Mouse (Mus musculus) thymus, postnatal 0 days (tissue): Measurements from ENCODE around the gene Cdh22. TPM values are rescaled to one million over a fixed set of nuclear protein-coding genes. Genes with fewer than 3 reads are reported as not detected.

Experiments used
- DNase-seq: peaks from one replicate; pipeline ENCODE4 v3.0.0-alpha.2; 2015; ENCODE audit warnings: low spot score
- polyA plus RNA-seq: library from polyadenylated mRNA; unstranded; fragments of >200 nt; fragmentation: Nextera tagmentation; extraction: Ambion mirVana; gene quantifications from 2 replicates; pipeline ENCODE4 v1.2.1, GENCODE M21; 2015

Gene Cdh22
- polyA plus RNA-seq, 1 experiment from 2014 or later, result 0.14 TPM

DNA sequence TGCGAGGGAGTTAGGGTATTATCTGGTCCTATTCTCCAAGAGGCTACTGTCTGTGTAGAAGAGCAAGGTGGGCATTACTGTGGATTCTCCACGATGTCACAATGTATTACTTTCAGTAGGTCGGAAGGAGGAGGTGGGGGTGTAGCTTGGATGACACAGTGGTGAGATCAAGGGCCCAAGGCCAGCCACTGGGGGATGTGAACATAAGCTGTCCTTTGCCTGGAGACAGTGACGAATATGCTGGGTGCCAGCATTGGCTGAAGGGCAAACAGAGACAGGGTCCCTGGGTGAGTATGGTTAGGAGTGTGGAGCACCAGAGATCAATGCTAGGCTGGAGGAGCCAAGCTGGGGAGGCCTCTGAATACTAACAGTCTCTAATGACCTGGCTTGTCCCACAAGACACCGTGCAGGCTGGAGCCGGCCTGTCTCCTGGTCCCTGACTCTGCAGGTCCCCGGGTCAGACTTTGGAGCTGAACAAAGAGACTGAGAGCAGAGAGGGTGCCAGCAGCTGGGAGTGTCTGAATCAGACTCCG lies 143.2 kb downstream of the Cdh22 start:
- no peak for DNase-seq

DNA sequence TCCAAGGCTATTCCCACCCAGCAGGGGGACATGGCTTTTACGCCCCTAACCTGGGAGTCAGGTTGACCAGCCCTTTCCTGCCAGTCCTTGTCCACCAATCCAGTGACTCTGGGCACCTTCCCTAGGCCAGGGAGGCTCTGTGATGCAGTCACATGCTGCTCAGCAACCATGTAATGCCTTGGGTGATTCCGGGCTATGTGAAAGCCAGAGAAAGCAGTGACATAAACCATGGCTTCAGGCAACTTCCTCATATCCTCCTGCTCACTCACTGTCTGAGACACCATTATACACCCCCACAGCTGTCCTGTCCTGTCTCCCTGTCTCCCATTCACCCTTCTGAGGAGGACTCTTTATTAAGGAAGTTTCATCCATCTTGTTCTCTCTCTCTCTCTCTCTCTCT lies 144.0 kb downstream of the Cdh22 start, which contains the start of gene 1700025C18Rik:
1700025C18Rik (minus strand) TSS at position 101 of the 400 bp plus-strand sequence.
- no peak for DNase-seq

DNA sequence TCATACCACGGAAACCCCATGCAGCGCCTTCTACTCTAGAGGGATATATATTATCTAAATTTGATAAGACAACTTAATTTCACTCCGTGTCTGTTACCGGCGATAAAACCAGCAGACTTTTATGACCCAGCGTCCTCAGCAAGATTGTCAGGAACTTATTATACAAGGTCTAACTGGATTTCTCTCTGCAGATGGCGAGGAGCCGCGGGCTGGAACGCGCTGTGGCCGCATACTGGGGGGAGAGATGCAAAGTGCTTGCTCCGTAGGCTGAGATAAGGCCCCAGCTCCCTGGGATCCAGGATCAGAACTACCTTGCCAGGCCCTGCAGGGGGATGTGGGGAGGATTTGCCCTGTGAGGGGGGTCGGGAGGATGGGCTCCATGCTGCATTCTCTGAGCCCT lies 145.2 kb downstream of the Cdh22 start:
- DNase-seq, result no peak

DNA sequence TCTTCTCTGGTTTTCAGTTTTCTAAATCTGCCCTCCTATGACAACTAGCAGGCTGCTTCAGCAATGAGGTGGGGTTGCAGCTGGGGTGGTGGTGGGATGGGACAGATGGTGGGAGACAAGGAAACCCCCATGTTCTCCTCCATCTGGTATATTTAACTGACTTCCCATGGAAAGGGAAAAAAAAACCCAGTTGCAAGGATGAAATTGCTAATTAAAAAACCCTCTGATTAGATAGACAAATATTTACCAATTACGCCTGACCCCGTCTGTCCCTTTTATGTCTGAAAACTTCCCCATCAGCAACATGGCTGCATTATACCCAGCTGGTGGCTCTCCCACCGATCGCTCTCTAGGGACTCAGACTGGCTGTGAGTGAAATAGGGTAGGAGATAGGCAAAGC lies 148.0 kb downstream of the Cdh22 start:
- DNase-seq, result no peak

DNA sequence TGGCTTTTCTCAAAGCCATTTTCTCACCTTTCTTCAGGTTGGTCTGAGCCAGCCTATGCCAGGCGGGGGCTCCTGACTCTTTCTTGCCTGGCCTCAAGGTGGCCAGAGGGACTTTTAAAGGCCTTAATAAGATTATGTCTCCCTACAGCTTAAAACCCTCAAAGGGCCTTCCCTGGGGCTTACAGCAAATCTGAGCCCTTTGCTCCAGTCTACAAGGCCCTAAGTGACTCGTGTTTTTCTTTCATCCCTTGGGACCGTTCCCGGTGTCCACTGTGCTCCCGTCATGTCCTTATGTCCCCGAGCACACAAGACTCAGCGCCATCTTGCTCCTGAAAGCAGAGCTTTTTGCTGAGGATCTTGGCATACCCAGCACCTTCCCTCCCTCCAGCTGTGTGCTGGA lies 153.4 kb downstream of the Cdh22 start:
- no peak for DNase-seq

DNA sequence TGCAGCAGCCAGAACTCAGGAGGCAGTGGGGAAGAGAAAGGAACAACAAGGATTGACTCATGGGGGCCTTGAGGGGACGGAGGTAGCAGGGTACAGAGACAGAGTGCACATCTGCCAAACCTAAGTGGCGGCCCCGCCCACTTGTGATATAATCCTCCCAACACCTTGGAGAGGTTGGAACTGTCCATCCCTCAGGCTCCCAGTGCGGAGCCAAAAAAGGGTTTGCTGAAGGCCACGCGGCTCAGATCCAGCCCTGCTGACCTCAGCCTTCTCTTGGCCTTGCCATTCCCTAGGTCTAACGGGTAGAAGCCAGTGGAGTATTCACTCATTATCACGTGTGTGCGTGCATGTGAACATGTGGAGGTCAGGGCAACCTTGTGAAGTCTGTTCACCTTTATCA lies 154.0 kb downstream of the Cdh22 start:
- no peak for DNase-seq

DNA sequence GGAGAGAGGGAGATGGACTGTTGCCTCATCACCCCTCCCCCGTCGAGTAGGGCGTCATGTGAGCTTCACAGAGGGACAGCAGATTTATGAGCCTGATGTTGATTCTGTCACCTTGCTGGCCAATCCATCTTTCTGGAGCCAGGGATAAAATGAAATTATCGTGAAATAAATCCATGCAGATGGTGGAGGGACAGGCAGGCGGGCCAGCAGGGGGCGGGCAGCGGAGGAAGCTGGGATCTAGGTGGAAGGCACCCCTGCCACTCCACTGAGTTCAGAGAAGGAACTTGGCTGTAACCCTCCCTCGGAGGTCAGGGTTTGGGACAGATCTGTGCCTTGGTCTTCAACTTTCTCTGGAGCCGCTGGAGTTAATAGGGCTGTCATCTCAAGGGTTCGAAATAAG lies 156.0 kb downstream of the Cdh22 start:
- no peak for DNase-seq

DNA sequence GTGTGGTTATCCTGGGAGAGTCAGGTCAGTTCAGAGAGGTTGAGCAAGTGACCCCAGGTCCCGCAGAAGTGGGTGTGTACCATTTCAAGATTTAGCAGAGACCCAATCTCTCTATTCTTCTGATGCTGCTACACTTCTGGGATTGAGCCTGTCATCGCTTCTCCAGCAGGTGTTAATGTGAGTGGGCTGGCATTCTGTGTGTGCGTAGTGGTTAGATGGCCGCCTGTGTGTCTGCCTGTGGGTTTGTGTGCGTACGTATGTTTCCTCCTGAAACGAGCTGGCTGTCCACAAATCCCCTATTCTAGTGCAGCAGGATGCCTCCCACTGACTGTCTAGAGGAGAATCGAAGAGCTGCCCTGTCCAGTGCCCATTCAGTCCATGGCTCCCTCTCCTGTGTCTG lies 156.6 kb downstream of the Cdh22 start:
- no peak for DNase-seq

DNA sequence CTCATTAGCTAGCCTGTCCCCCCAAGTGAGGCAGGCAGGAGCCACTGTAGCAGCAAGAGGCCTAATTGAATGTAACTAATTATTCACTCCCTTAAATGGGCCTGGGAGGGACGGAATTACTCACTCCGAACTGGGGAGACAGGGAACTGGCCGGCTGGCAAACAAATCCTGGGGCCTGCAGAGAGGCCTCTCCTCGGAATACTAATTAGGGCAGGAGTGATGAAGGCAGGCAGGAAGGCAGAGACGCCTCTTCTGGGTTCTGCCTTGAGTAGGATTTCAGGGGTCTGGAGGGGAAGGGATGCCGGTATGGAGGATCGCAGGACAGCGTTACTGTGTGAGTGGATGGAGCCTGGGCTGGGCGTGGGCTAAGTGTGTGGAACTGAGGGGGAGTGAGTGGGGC lies 157.6 kb downstream of the Cdh22 start:
- no peak for DNase-seq

DNA sequence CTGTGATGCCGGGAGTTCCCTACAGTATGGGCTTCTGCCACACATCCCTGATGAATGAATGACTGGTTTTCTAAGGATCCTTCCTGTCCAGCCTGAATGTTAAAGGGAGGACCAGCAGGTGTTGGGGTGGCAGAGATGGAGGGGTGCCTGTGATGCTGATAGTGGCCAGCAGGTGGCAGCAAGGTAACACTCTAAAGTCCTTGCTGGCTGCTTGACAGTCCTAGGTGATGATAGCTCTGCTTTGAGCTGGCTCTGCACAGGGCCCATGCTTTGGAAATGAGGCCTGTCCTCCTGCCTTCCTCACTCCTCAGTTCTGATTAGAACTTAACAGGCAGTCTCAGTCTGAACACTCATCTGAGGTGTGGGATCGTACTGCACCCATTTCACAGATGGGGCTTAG lies 159.7 kb downstream of the Cdh22 start:
- DNase-seq, result peak; percentile 64

DNA sequence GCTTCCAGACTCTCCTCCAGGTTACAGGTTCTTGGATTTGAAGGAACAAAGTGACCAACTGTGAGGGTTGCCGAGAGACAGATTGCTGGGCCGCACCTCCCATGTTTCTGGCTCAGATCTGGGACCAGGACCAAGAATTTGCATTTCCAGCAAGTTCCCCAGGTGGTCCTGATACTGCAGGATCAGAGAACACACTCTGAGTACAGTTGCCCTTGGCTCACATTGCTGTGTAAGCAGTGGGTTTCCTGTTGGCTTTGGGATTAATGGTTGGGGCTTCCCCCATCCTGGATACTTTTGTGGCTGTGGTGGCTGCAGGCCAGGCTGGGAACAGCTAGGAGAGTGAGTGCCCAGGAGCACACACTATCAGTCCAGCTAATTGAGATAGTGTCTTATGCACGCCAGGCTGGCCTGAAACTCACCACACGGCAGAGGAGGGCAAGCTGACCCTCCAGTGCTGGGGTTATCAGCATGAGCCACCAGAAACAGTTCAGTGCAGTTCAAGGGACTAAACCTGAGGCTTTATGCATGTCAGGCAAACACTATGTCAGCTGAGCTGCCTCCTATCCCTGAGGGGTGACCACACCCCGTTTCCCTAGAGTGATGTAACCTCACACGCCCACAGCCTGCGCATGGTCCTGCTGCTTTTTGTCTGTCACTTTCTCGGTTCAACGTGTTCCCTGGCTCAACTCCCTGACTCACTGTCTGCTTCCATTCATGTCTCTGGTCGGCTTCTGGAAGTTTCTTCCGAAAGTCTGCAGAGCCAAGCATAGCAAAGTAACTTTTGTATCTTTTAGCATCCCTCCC lies 160.4 kb downstream of the Cdh22 start:
- DNase-seq, result no peak

DNA sequence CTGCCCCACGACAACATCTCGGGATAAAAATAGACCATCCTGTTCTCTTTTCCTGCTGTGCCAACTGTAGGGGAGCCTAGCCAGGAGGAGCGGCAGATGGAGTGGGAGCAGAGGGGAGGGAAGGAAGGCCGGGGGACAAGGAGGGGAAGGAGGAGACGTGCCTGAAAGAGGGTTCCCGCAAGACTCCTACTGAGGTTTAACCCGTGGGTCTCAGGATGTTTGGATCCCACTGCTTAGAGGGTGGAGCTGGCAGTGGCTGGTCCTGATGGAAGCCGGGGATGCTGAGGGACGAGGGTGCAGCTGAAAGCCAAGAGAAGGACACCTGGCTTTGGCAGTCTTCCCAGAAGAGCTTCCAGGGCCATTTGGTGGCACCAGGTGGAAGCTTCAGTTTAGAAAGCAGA lies 161.3 kb downstream of the Cdh22 start:
- DNase-seq, result no peak

DNA sequence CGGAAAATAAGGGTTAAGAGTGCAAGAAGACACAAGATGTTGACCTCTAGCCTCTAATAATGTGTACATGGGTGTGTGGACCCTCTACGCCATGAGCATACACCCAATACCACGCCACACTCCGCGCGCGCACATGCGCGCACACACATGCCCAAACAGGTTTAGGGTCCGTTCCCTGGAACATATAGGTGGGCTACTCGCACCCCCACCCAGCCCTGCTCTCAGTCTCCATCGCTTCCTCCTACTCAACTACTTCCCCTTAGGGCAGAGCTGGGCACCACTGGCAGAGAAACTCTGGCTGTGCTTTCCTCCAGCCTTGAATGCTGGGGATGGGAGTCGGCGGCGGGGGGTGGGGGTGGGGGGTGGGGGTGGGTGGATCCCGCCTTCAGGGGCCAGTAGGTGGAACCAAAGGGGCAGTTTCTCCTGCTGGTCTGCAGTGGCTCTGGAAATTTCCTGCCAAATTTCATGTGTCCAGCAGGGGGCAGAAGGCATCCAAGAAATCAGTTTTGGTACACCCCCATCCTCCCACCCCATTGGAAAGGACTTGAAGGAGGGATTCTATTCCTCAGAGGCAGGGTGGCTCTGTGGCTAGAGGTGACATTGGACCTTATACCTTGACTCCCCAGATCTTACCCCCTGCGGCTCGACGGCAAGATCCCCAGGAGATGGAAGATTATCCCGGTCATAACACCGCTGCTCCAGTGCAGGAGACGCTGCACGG lies 164.4 kb downstream of the Cdh22 start:
- DNase-seq, result peak; percentile 27

DNA sequence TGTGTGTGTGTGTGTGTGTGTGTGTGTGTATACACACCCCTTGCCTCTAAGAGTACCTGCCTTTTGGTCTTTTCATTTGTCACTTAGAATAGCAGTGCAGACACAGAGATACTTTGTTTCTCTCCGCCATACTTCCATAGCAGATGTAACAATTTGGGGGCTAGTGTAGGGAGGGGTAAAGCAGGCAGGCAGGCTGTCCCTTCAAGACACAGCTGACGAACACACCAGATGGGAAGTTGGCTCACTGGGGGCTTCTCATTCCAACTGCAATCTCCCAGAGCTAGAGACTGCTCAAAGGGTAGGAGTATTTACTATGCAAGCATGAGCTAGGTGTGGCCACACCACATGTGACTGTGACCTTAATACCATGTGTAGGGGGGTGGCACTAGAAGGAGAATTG lies 165.8 kb downstream of the Cdh22 start:
- DNase-seq, result no peak

DNA sequence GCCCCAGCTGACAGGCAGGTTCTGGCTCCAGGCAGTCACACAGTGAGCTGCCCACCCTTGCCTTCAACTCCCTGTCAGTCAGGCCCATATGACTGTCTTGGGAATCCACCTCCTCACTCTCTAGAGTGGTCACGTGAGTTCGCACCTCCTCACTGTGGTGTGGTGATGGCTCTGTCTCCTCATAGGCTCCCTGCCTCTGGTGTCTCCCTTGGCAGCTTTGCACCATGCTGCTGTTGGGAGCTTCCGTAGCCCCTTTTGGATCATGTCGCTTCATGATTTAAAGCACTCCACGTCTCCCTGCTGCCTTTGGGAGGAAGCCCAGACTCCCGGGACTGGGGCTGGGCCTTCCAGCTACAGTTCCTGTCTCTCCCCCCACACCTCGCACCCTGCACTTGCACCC lies 170.2 kb downstream of the Cdh22 start:
- no peak for DNase-seq

DNA sequence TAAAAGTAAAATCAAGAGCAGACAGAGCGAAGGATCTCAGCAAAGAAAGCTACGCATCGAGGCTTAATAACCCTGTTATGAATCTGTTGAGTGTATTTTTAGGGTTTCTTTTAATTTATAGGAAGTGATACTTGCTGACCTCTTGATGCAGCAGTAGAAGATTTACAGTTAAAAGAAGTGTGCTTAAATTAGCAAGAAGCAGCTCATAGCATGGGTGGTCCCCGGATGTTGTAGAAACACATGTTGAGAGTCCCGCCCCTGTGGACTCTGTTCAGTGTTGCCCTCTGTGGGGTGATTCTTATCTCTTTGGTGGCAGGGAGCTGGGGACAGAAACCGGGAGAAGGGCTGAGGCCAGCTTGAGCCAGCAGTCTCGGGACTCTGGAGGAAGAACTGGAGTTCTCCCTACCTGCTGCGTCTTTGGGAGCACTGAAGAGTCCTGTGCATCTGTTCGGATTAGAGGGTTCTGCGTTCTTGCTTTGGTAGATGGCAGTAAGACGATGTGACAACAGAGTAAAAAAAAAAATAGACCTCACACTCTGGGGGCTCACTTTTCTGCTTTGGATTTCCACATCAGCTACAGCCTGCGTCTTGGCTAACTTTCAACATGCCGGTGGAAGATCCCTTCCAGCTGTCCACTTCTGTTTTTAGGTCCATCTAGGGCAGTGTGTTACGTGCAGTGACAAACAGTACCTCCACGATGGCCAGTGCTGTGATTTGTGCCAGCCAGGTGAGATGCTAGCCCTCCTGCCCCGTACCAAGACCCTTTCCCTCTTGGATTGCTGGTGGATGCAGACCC lies 172.8 kb downstream of the Cdh22 start:
- no peak for DNase-seq

Other genes starting within 250 kb of the Cdh22 start
- gene Ncoa5, start 200.0 kb downstream of the Cdh22 start, polyA plus RNA-seq, result 43.8 and 51.3 TPM in 2 replicates
- 29.6 and 31.4 TPM in 2 replicates for gene Cd40, start 179.2 kb downstream of the Cdh22 start, polyA plus RNA-seq
- gene 1700025C18Rik, start 144.1 kb downstream of the Cdh22 start, polyA plus RNA-seq, result not detected in 2 replicates
- gene Slc35c2, start 53.0 kb upstream of the Cdh22 start, polyA plus RNA-seq, result 49.5 and 49.6 TPM in 2 replicates
- 39.8 and 42.8 TPM in 2 replicates for gene Elmo2, start 91.6 kb upstream of the Cdh22 start, polyA plus RNA-seq
- gene Zfp663, start 133.9 kb upstream of the Cdh22 start, polyA plus RNA-seq, result 0.14 TPM in 1 of 2 replicates, not detected in the other
- 0.54 and 0.60 TPM in 2 replicates for gene Zfp334, start 153.4 kb upstream of the Cdh22 start, polyA plus RNA-seq
- 0.03 TPM in 1 of 2 replicates, not detected in the other for gene Ocstamp, start 165.6 kb upstream of the Cdh22 start, polyA plus RNA-seq
- gene Slc13a3, start 238.4 kb upstream of the Cdh22 start, polyA plus RNA-seq, result 0.41 and 0.53 TPM in 2 replicates